Mouse (Mus musculus): ENCODE data around the gene Prpf4b.
"Not testable (repeated sequence)": the region's sequence is repeated elsewhere in the genome, so short reads cannot be mapped to it uniquely, and the experiment has no call there.

Prpf4b gene

GRCm38 (mm10) chr13:34875166-34875710 lies at the start of gene Prpf4b:
Gene Prpf4b (plus strand): TSS chr13:34875302.
- DNase-seq: peak; percentile 97

GRCm38 (mm10) chr13:34826760-34827690 lies 48.1 kb upstream of the Prpf4b start:
- no peak for DNase-seq

- no peak for DNase-seq
Observed at GRCm38 (mm10) chr13:34827988-34828882, 46.9 kb upstream of the Prpf4b start.

GRCm38 (mm10) chr13:34842851-34843250 lies 32.3 kb upstream of the Prpf4b start:
- no peak for DNase-seq

- DNase-seq: no peak
Observed at GRCm38 (mm10) chr13:34850759-34851158, 24.3 kb upstream of the Prpf4b start.

GRCm38 (mm10) chr13:34851191-34851784 lies 23.8 kb upstream of the Prpf4b start:
- DNase-seq: no peak

GRCm38 (mm10) chr13:34857526-34857925 lies 17.6 kb upstream of the Prpf4b start:
- DNase-seq: peak; percentile 36

GRCm38 (mm10) chr13:34859406-34859805 lies 15.7 kb upstream of the Prpf4b start:
- no peak for DNase-seq

GRCm38 (mm10) chr13:34861166-34861565 lies 13.9 kb upstream of the Prpf4b start:
- not testable (repeated sequence) for DNase-seq

GRCm38 (mm10) chr13:34864420-34865169 lies 10.5 kb upstream of the Prpf4b start:
- DNase-seq: peak; percentile 24

- DNase-seq: peak; percentile 90
Observed at GRCm38 (mm10) chr13:34873801-34874681, 1.1 kb upstream of the Prpf4b start.

- peak; percentile 35 for DNase-seq
Observed at GRCm38 (mm10) chr13:34874736-34875135, 366 bp upstream of the Prpf4b start.

GRCm38 (mm10) chr13:34875741-34876445 lies 791 bp downstream of the Prpf4b start:
- no peak for DNase-seq

- no peak for DNase-seq
Observed at GRCm38 (mm10) chr13:34876481-34876880, 1.4 kb downstream of the Prpf4b start.

- DNase-seq: no peak
Observed at GRCm38 (mm10) chr13:34892871-34893270, 17.8 kb downstream of the Prpf4b start.

- peak; percentile 34 for DNase-seq
Observed at GRCm38 (mm10) chr13:34914614-34915013, 39.5 kb downstream of the Prpf4b start.

GRCm38 (mm10) chr13:34916520-34917167 lies 41.5 kb downstream of the Prpf4b start:
- DNase-seq: peak; percentile 17

- DNase-seq: no peak
Observed at GRCm38 (mm10) chr13:34924210-34924609, 49.1 kb downstream of the Prpf4b start, which contains the start of the genes Fam217a and 4933417A18Rik. Gene Fam217a (minus strand): TSS chr13:34924310. Gene 4933417A18Rik (plus strand): TSS chr13:34924409.

- DNase-seq: no peak
Observed at GRCm38 (mm10) chr13:34934931-34935644, 60.0 kb downstream of the Prpf4b start.
